Mouse (Mus musculus) mesoderm, embryonic 11.5 days (tissue): ENCODE data around the gene Gbgt1.
A peak's percentile ranks its signal among the peaks of the same experiment; 100 is the strongest.
"Not testable (repeated sequence)": the region's sequence is repeated elsewhere in the genome, so short reads cannot be mapped to it uniquely, and the experiment has no call there.

ENCODE experiments used
- DNase-seq: peaks from one replicate; pipeline ENCODE4 v3.0.0-alpha.2; 2012; ENCODE audit warnings: low read depth, low spot score

The Gbgt1 gene

DNA sequence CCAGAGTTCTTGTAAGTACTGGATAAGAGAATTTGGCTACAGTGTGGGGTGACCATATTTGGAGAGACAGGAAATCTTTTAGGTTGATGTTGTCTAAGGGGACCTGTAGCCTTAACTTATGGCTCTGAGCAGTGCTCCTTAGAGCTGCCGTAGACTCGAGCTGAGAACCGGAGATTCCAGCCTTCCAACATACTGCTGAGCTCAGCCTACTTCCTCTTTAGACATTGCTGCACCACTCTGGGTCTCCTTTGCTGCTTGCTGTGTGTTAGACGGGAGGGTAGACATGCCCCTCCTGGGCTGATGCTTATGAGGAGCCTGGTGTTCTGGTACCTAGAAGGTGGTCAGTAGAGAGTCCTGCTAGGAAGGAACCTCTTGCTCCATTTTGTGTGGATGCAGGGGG lies 1.7 kb downstream of the Gbgt1 start:
- no peak for DNase-seq

DNA sequence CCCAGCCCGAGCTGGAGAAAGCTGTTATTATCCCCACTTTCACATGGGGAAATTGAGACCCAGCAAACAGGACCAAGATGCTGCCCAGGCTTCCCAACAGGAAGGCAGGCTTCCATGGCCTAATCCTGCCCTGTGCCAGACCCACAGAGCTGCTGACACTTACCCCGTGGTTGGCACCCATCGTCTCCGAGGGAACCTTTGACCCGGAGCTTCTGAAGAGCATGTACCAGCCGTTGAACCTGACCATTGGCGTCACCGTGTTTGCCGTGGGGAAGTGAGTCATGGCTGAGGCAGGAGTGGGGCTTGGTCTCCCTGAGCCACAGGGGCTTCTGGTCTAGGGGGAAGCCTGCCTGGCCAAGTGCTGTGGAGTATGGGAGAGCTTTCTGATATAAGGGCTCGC lies 6.3 kb downstream of the Gbgt1 start:
- DNase-seq = no peak

DNA sequence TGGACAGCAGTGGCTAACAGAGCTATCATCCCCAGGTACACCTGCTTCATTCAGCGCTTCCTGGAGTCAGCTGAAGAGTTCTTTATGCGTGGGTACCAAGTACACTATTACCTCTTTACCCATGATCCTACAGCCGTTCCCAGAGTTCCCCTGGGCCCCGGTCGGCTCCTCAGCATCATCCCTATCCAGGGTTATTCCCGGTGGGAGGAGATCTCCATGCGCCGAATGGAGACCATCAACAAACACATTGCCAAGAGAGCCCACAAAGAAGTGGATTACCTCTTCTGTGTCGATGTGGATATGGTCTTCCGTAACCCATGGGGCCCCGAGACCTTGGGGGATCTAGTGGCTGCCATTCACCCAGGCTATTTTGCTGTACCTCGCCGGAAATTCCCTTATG lies 8.0 kb downstream of the Gbgt1 start:
- no peak for DNase-seq

DNA sequence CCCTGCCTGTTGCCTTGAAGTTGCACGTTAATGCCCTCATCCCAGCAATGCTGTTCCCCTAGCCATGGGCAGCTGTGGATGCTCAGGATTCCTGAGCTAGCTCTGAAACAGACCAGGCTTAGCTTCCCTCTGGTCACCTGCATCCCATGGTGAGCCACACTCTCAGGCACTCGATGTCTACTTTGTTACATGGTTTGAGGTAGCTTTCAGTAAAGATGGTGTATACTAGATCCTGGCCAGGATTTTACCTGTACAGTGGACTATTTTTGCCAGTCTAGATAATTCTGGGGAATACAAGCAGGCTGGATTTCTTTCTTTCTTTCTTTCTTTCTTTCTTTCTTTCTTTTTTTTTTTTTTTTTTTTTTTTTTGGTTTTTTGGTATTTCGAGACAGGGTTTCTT lies 9.1 kb downstream of the Gbgt1 start, which contains the start of gene Gm10134:
Gm10134 (plus strand) TSS at position 301 of the 400 bp plus-strand sequence.
- DNase-seq = no peak

DNA sequence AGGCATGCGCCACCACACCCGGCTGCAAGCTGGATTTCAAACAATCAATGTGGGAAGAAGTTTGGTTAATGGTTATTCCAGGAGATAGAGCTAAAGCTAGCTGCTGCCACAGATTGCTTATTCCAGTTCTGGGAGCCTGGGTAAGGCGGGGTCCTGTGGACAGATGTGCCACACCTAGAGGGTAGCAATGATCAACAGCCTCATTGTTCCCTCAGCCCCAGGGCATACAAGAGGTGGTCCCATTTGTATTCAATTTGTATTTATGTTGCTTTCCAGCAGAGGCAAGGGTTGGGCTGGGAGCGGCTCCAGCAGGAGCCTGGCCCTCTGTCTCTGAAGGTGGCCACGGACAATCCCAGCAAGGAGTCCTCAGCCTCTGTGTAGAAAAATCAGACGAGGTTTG lies 9.6 kb downstream of the Gbgt1 start:
- DNase-seq = no peak

DNA sequence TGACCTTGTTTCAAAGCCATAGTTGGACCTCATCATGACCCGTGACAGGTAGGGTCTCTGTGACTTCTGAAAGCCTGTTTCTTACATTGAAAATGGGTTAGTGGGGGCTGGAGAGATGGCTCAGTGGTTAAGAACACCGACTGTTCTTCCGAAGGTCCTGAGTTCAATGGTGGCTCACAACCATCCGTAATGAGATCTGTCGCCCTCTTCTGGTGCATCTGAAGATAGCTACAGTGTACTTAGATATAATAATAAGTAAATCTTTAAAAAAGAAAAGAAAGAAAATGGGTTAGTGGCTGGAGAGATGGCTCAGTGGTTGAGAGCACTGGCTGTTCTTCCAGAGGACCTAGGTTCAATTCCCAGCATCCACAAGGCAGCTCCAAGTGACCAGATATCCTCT lies 14.9 kb downstream of the Gbgt1 start:
- DNase-seq = not testable (repeated sequence)

DNA sequence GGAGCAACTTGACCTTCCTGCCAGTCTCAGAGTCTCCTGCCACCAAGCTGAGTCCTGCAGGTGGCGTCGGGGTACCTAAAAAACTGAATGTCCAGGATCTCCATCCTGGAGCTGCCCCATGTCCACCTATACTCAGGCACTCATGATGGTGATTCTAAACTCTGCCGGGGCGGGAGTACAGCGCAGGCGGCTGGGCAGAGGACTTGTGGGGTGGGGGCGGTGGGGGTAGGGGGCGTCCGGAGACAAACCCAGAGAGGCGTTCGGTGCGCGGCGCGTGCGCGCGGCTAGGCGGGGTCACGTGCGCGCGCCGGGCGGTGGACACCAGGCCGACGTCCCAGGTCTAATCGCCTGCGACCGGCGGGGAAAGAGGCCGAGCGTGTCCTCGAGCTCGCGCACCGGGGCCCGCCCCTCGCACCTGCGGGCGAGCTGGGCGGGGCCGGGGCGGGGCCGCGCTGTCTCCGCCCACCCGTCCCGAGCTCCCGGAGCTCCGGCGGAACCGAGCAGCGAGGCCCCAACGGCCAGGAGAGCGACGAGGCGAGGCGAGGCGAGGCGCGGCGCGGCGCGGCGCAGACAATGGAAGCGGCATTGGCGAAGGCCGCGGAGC lies 16.2 kb downstream of the Gbgt1 start, which contains the start of gene Ralgds:
Ralgds (plus strand) TSS at position 328 of the 604 bp plus-strand sequence.
- DNase-seq = peak; percentile 72

DNA sequence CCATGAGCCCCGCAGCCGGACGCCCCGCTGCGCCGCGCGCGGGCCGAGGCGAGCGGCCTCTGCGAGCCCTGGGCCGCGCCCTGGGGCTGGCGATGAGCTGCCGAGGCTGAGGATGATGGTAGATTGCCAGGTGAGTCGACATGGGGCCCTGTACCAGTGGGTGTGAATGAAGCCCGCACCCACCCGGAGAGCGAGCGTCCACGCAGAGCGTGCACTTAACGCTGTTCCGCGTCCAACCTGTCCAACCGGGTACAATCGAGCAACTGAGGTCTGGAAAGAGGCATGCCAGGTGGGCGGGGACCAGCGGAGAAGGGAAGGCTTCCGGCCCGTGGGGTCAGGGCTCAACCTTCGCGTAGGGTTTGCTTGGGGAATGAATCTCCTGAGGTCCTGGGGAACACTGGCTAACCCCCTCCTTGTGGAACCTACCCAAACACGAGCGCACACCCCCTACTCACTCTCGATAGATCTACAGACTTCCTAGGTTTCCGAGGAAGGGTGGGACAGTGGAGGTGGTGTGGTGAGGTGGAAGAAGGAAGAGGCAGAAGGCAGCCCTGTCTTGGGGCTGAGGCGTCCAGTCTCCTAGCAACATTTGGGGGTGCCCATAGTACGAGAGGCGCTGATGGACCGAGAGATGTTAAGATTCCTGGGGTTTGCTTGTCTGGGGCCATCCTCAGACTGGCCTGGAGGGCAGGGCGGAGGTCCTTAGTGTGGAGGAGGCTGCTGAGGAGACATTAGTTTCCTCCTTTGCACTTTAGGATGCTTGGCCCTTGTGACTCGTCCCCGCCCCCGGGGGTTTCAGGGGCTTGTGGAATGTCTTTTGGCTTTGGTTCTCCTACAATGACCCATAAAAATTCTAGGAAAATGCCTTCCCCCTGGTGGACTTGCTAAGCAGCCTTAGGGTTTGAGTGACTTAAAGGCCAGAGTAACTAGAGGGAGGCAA lies 17.0 kb downstream of the Gbgt1 start:
- peak; percentile 44 for DNase-seq

DNA sequence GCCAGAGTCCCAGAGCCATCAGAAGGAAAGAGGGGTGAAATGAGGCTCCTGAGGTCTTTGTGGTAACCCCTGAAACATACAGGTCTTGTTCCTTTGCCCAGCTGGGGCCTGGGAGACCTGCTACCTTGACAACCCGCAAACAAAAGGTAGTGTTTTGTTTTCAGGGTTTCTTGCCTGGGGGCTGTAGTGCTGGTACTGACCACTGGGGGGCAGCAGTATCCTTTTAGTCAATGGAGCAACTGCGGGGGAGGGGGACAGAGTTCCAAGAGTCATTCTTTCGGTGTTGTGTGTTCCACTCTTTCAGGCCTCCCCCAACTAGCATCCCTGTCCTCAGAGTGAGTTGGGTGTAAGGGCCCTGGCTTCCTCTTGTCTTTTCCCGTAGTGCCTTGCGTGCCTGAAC lies 17.8 kb downstream of the Gbgt1 start:
- peak; percentile 92 for DNase-seq

DNA sequence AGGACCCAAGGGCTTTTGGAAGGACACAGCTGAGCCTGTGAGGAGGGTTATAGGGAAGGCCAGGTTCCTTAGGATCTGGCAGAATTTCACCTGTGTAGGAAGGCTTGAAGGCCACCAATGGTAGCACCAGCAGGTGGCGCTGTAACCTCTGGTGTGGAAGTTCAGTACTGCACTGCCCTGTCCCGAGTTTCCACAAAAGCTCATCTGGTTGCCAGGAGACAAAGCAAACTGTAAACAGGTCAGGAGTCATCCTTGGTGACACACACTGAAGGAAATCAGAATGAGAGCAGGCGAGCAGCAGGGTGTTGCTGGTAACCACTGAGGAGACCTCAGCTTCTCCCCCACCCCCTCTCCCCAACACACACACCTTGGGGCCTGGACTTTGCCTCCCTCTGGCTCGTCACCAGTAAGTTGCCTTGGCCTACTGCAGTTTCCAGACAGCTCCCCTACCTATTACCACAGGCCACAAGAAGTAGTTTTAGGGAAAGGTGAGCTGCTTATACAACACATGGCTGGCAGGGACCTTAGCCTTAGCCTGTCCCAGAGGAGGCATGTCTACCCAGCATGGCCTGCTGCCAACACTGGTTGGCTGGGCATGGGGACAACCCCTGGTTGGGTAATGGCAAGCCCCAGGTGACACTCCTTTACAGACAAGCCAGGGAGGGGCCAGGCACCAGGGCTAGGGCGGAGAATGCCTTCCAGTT lies 20.7 kb downstream of the Gbgt1 start:
- peak; percentile 89 for DNase-seq

DNA sequence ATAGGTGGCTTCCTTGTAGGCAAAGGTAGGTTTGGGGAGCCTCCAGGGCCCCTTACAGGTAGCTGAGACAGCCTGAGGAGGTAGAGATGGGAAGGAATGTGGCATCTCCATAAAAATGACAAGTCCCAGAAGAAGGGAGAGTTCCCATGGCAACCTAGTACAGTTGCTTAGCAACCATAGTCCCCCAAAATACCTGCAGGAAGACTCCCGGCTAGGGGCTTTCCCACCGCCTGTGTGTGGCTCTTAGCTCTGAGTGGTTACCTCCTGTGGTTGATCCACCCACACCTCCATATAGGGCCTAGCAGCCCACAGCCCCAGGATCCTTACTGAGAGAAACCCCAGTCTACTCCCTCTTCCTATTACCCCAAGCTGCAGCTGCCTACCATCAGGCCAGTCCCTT lies 21.5 kb downstream of the Gbgt1 start:
- no peak for DNase-seq

DNA sequence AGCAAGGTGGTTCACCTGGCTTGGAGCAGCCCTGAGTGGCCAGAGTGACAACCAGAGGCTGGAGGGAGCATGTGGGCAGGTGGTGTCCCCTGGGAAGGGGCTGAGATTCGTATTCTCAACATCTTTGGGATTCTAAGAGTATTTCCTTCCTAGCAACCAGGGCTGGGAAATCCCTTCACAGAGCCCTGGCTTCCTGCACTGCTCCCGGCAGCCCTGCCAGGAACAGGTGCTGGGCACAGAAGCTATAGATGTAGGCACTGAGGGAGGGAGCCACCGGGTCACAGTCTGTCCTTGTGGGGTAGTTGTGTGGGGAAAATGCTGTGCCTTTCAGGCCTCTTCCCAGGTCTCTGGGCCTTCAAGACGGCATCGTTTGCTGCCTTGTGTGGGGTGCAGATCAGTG lies 23.9 kb downstream of the Gbgt1 start:
- no peak for DNase-seq

DNA sequence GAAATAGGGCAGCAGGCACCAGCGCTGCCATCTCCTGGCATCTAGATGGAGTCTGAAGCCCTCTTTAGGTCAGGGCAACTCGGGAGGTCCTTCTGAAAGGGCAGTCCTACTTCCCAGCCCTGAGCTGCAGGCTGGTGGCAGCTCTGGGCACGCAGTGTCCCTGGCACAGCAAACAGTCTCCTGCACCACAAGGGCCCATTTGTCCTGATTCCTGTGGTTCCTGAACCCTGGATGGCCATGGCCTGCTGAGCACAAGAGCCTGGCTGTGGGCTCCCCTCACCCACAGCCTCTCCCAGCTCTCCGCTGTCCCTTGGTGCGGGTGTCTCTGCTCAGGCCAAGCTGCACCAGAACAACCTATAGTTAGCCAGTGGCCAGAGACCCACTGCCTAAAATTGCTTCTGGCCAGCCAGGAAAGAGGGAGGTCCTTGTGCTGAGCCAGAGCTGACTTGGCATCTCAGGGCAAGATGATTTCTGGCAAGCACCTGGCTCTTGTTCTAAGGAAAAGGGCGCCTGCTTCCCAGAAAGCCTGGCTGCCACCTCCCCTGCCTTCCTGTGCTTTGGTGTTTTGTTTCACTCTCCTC lies 25.0 kb downstream of the Gbgt1 start:
- DNase-seq = no peak

DNA sequence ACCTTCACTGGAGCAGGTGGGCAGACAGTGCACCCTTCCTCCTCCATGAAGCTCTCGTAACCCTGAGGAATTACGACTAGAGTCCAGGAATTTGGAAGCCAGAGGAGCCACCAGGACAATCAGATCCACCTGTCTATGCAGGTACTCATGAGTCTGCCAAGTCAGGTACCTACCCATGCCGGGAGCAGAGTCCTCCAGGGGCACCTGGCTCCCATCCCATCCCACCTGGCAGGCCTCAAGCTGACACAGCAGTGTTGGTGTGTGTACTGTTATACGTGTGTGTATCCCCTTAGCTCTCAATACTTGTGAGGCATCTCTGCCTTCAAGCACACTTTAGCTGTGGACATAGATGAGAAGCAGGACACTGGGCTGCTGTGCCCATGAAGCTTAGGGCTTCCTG lies 25.5 kb downstream of the Gbgt1 start:
- no peak for DNase-seq

DNA sequence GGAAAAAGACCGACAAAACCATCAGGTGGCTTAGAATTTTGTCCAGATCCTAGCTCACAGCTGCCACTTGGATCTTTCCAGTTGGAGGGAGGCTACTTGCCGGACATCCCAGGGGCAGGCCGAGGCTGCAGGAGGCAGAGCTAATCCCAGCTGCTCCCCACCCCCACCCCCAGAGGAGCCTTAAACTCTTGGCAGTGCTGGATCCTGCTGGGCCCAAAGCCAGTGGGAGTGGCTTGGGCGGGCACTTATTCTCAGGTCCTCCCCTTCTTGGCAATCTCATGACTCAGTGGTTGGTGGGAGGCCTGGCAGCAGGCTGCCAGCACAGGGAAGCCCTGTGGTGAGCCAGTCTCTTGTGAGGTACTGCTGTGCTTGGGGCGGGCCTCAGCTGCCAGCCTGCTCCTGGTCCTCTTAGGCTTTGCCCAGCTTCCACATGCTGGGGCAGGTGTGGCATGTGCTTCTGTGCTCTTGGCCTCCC lies 27.0 kb downstream of the Gbgt1 start:
- DNase-seq = peak; percentile 49

DNA sequence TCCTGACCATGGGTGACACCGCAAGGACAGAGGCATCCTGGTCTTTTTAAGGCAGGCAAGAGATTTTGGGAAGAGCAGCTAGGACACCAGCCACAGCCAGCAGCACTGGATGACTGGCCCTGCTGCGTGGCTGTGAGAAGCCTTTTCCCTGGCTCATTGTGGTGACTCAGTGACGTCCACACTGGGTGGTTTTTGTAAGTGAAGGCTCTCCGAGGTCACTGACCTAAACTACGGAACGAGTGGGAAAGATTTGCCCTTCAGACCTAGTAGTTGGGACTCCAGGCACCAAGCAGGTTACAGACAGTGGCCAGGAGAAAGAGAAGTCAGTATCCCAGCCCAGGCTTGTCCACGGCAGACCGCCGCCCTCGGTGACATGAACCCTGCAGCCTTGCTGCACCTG lies 27.7 kb downstream of the Gbgt1 start:
- DNase-seq = no peak

DNA sequence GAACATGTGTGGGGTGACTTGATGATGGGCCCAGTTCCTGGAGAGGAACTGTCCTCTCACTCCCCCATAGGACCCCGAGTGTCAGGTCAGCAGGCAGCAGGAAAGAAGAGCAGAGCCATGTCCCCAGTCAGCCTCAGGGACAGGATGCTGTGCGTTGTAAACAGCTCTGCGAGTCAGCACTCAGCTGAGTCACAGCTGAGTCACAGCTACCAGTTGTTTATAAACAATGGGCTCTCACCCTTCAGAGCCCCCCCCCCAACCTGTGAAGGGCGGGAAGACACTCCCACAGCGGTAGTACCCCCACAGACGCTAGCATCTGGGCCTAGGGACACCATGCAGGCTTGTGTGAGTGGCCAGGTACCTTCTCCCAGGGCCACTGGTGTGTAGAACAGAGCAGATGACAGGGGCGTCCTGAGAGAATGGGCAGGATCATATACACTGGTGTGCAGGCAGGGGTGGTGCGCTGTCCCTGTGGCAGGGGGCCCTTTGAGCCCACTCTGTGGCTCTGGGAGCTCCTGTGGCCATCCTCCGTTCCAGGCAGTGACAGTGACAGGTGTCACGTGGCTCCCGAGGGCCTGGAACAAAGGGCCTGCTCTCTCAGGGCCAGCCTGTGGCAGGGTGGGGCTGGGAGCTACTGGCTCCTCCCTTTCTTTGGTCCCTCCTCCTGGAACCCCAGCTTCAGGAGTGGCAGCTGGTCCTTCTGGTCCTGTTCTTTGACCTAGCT lies 28.7 kb downstream of the Gbgt1 start:
- DNase-seq = peak; percentile 72

DNA sequence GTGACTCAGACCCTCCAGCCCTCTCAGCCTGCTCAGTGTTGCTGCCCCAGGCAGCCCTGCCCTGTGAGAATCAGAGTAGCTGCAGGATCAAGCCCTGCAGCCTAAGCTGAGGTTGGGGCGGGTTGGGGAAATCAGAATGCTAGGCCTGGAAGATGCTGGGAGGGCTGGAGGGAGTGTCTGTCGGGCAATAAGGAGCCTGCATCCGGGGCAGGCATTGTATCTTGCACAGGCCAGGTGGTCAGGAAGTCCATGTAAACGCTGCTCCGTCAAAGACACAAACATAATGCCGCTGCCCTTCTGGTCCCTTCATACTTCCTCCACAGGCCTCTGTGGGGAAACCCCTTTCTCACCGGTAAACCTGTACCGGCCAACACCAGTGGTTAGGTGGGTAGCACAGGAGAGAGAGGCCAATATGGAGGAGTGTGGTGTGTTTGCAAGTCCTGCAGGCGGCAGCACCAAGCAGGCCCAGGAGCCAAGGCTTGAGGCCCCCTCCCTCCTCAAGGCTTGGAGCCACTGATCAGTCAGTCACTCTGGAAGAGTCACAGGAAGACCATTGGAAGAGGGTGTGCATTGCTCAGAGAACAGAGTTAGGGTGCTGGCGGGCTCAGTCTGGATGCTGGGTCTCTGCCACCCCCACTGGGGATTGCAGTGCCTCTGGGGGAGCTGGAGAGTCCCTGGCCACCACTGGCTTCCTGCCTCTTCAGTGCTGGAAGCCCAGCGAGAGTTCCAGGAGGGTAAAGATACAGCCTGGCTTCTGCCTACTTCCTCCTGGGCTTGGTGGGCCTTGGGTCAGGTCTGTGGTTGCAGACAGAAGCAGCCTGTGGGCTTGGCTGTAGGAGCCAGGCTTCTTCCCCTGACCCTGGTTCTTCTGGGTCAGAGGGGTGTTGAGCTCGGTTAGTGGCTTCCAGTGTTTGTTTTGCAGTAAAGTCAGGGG lies 29.5 kb downstream of the Gbgt1 start:
- no peak for DNase-seq

DNA sequence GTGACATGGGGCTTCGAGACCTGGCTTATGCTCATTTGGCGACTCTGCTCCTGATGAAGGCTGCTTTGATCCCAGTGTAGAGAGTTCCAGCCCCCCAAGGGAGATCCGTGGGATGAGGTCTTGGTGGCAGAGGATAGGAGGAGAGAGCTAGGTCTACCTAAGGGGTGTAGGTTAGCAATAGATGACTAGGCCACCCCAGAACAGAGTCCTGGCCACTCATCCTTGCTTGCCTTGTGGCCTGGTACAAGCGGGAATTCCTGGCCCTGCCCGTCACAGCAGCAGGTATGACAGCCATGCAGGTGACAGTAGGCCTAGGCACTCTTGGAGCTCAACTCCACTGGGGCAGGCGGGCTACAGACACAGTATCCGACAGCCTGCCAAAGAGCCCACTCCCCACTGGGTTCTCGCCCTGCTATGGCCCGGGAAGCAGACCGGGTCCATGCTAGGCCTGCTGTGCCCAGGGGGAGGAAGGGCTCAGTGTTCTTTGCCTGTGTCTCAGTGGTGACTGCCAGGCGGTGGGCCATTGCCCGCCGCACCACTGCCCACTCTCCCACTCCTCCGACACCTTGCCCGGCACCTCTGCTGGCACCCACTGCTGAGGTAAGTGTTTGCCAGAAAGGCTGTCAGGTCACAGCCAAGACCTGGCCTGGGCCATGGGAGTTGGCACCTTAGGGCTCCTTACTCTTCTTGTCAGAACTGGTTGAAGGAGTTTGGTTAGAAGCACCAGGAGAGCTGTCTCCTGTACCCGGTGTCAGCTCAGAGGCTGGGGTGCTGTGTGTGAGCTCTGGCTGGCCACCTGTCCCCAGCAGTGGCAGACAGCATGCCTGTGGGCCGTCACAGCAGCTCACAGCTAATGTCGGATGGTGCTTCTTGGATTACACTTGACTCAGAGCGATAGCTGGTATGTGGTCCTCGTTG lies 31.0 kb downstream of the Gbgt1 start:
- DNase-seq = no peak
